Mouse (Mus musculus) spleen, adult 2 months (tissue): ENCODE measurements around the gene Gm20518. TPM values are rescaled to one million over a fixed set of nuclear protein-coding genes. Genes with fewer than 3 reads are reported as not detected.

Experiments
- DNase-seq, 2 experiments: peaks; one replicate each; pipeline versions ENCODE4 v3.0.0 to v3.0.0-alpha.2; 2012 to 2021; ENCODE audit warnings: low spot score in 2 of 2, low read depth in 1 of 2
- H3K27ac ChIP-seq: fragments of 200-500 bp; 2 replicates; pipeline ENCODE4 v1.5.1; 2012; ENCODE audit warnings: low read length, inconsistent platforms; ENCODE audit not compliant: insufficient read depth
- H3K27me3 ChIP-seq: fragments of 200-500 bp; 2 replicates; pipeline ENCODE4 v1.6.1; 2012; ENCODE audit warnings: mild to moderate bottlenecking, moderate library complexity, low read length, inconsistent platforms; ENCODE audit not compliant: control insufficient read depth, insufficient read depth
- H3K36me3 ChIP-seq: fragments of 200-500 bp; 2 replicates; pipeline ENCODE4 v1.6.1; 2012; ENCODE audit warnings: mild to moderate bottlenecking, low read length, inconsistent platforms; ENCODE audit not compliant: control insufficient read depth, insufficient read depth
- H3K4me1 ChIP-seq: fragments of 200-500 bp; 2 replicates; pipeline ENCODE4 v1.6.1; 2011; ENCODE audit warnings: inconsistent platforms; ENCODE audit not compliant: control insufficient read depth, insufficient read depth, insufficient read length
- H3K4me3 ChIP-seq: fragments of 200-500 bp; 2 replicates; pipeline ENCODE4 v1.5.1; 2011; ENCODE audit warnings: mild to moderate bottlenecking, inconsistent platforms; ENCODE audit not compliant: insufficient read depth, insufficient read length; ENCODE audit errors: extremely low read depth
- CTCF ChIP-seq: fragments of 200-500 bp; IDR thresholded peaks from 2 replicates; pipeline ENCODE4 v1.5.1; 2011; ENCODE audit warnings: mild to moderate bottlenecking, inconsistent platforms; ENCODE audit not compliant: insufficient read depth, insufficient read length, insufficient replicate concordance; ENCODE audit errors: extremely low read depth
- POLR2A ChIP-seq: fragments of 200-500 bp; IDR thresholded peaks from 2 replicates; pipeline ENCODE4 v1.6.1; 2011; ENCODE audit warnings: low read depth, low read length, inconsistent platforms
- WGBS: fragments of 180-500 bp; shearing (Covaris S2); methylation state at CpG from one replicate; pipeline ENCODE4 v1.1.7; 2018; 5-methylcytosine and 5-hydroxymethylcytosine counted together
- polyA plus RNA-seq: library from polyadenylated mRNA; depleted of rRNA; stranded (reverse); fragments of >200 nt; gene quantifications from 2 replicates; pipeline ENCODE4 v1.2.3, GENCODE M21; 2012; rRNA removed

The Gm20518 gene
- 1.4 and 1.7 TPM in 2 replicates for polyA plus RNA-seq

- Histone ChIP-seq H3K27me3 (no peaks in the 10 kb centered on the region), H3K27ac (peak within 1 kb of the TSS; percentile 72), H3K4me1 (peaks cover 10% of the 10 kb centered on the region; the same call in 1 of the 2 replicates), H3K4me3 (peak within 1 kb of the TSS; percentile 68), H3K36me3 (no peaks in the 10 kb centered on the region)
- TF ChIP-seq POLR2A (peak; percentile 56), CTCF (no peak)
- WGBS, result under 1% methylated on average over 36 of the region's 38 CpGs
- DNase-seq, result peak; percentile 91 to 99
Measured at GRCm38 (mm10) chr16:17891567-17891959, at the start of gene Gm20518. Gene Gm20518 (minus strand): TSS chr16:17891671.

GRCm38 (mm10) chr16:17939255-17939751 is 47.8 kb upstream of the Gm20518 start:
- TF ChIP-seq POLR2A (no peak), CTCF (no peak)
- H3K27ac ChIP-seq, result no peak overlapping the region

GRCm38 (mm10) chr16:17938821-17939220 is 47.4 kb upstream of the Gm20518 start:
- H3K36me3 ChIP-seq, result no peaks in the 10 kb centered on the region
- no peaks in the 10 kb centered on the region for H3K27me3 ChIP-seq
- WGBS, result 8% methylated on average over 7 of the region's 7 CpGs
- H3K27ac ChIP-seq, result no peak overlapping the region
- peak in 1 of 2 experiments; percentile 72 for DNase-seq
- H3K4me3 ChIP-seq, result no peak overlapping the region
- TF ChIP-seq CTCF (peak; percentile 90), POLR2A (no peak)
- peaks cover 2% of the 10 kb centered on the region; the same call in 1 of the 2 replicates for H3K4me1 ChIP-seq

More at GRCm38 (mm10) chr16:17939255-17939751, 47.8 kb upstream of the Gm20518 start:
- Histone ChIP-seq H3K27me3 (no peaks in the 10 kb centered on the region), H3K4me1 (peaks cover 2% of the 10 kb centered on the region; the same call in 1 of the 2 replicates), H3K4me3 (no peak overlapping the region), H3K36me3 (no peaks in the 10 kb centered on the region)
- 36% methylated on average over 9 of the region's 9 CpGs for WGBS
- no peak for DNase-seq

- H3K27me3 ChIP-seq, result no peaks in the 10 kb centered on the region
- WGBS, result 49% methylated on average over 7 of the region's 7 CpGs
- no peak overlapping the region for H3K4me3 ChIP-seq
- H3K27ac ChIP-seq, result no peak overlapping the region
- no peak for TF ChIP-seq CTCF
- no peak for TF ChIP-seq POLR2A
- DNase-seq, result no peak
- H3K36me3 ChIP-seq, result no peaks in the 10 kb centered on the region
- H3K4me1 ChIP-seq, result peaks cover 2% of the 10 kb centered on the region; the same call in 1 of the 2 replicates
Measured at GRCm38 (mm10) chr16:17938187-17938586, 46.7 kb upstream of the Gm20518 start.

GRCm38 (mm10) chr16:17936776-17937175 is 45.3 kb upstream of the Gm20518 start:
- no peak for TF ChIP-seq CTCF
- TF ChIP-seq POLR2A, result no peak
- H3K27ac ChIP-seq, result no peak overlapping the region
- H3K36me3 ChIP-seq, result no peaks in the 10 kb centered on the region
- H3K27me3 ChIP-seq, result no peaks in the 10 kb centered on the region
- H3K4me3 ChIP-seq, result no peak overlapping the region
- WGBS, result 83% methylated on average over 10 of the region's 10 CpGs
- H3K4me1 ChIP-seq, result peaks cover 2% of the 10 kb centered on the region; the same call in 1 of the 2 replicates
- no peak for DNase-seq

GRCm38 (mm10) chr16:17934445-17934910 is 43.0 kb upstream of the Gm20518 start:
- H3K4me1 ChIP-seq, result peaks cover 2% of the 10 kb centered on the region; the same call in 1 of the 2 replicates
- no peak overlapping the region for H3K4me3 ChIP-seq
- H3K36me3 ChIP-seq, result no peaks in the 10 kb centered on the region
- WGBS, result 20% methylated on average over 3 of the region's 3 CpGs
- no peak overlapping the region for H3K27ac ChIP-seq
- no peak for DNase-seq
- TF ChIP-seq POLR2A, result no peak
- TF ChIP-seq CTCF, result no peak
- no peaks in the 10 kb centered on the region for H3K27me3 ChIP-seq
